Mouse (Mus musculus) kidney, postnatal 10 days (tissue): Measurements from ENCODE around the gene Tbl1xr1.

Source experiments
- DNase-seq: peaks from one replicate; pipeline ENCODE4 v3.0.0; 2021; ENCODE audit warnings: mixed read lengths

Gene Tbl1xr1

DNA sequence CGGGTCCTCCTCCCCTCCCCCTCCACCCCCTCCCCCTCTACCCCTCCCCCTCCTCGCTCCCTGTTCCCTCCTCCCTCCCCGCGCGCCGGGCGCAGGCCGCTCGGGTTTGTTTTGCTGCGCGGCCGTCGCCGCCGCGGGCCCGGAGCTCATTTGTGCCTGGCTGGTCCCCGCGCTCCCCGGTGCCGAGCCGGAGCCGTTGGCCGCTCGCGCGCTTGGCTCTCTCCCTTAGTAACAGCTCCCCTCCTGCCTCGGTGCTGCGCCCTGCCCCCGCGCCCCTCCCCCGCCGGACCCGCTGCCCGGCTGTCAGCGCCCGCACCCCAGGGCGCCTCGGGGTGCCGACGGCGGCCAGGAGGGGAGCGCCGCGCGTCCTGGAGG, at the start of gene Tbl1xr1:
Gene Tbl1xr1 (plus strand): TSS at position 92 of the 375 bp plus-strand sequence.
- peak; percentile 97 for DNase-seq

GRCm38 (mm10) chr3:22038004-22038403, 38.4 kb upstream of the Tbl1xr1 start:
- DNase-seq, result no peak

DNA sequence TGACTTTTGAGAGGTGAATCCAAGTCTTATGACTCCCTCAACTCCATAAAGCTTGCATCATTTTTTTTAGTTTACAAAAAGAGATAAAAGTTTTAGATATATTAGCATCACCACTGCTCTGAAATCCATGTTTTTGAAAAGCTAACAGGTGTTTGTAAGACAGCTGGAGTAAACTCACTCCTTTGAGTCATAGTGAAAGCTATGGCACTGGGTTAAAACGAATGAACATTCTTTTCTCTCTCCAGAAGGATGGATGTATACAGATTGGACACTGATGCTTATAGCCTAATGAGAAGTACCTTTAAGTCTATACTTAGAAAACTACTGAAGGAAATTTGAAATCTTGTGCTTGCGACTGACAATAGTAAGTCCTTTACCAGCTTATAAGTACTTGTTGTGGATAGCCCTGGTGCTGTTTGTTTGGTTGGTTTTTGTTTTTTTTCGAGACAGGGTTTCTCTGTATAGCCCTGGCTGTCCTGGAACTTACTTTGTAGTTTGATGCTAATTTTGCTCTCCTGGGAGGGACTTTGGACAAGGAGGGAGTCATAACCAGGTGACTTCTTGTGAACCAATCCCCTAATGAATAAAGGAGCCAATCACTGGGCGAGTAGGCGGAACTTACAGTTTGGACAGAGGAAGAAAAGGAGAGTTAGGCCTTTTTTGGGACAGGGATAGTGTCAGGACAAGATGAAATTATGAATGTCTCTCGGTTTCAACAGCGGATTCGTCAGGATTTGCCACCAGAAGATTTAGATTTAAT, 37.2 kb upstream of the Tbl1xr1 start:
- no peak for DNase-seq

DNA sequence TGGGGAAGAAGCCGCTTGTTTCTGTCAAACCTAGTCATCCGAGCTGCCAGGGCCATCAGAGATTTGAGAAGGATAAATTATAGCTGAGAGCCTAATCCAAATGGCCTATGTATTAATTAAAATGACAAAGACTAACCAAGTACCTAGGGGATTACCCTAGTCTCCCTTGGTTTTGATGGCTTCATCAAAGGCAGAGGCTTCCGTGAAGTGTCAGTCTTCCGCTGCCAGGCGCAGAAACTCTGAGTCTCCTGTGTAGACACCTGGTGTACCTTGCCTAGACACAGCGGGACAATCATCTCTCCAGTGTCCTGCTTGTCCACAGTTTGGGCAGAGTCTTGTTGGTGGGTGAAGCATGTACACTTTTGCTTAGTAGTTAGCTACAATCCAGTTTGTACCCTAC, 35.8 kb upstream of the Tbl1xr1 start:
- DNase-seq, result no peak

GRCm38 (mm10) chr3:22047203-22047602, 29.2 kb upstream of the Tbl1xr1 start:
- DNase-seq, result peak; percentile 15

- DNase-seq, result no peak
These were observed 19.7 kb upstream of the Tbl1xr1 start for GRCm38 (mm10) chr3:22056664-22057328.

DNA sequence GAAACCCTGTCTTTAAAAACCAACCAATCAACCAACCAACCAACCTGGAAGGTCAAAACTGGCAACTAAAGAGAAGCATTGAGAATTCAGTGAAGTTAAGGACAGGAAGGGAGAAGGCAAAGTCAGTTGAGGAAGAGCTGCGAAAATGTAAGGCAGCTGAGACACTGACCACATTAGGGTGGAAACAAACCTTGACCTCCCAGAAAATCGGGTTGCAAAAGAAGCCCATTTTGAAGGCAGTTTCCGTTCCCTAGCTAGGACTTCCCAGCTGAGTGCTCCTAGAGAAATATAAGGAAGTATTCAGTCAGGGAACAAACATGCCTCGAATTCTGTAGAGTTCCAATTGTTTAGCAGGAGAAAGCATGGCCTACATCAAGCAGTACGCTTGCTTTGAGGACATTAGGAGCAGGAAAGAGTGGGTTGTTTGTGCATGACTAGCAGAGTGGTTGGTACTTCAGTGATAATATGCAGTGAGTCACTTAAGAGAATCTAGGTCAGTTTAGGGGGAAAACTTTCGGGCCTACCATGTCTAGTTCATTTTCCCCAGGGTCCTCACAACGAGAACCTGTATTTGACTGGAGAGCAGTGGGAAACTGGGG, 18.1 kb upstream of the Tbl1xr1 start:
- no peak for DNase-seq

DNA sequence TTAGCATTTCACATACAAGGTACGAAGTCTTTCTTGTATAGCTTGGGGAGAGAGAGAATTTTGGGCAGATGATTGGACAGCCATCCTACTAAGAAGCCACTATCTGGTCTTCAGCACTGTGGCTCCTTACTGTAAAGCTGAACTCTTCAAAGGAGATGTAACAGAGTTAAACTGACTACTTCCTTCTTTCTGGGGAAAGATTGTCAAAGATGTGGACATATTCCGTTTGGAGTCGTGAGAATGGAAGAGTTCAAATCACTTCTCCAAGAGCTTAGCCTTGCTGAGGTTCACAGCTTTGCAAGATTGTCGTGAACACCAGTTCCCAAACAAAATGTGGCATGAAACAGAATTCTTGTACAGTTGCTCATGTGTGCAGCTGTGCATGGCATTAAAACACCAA, 15.3 kb upstream of the Tbl1xr1 start:
- no peak for DNase-seq

DNA sequence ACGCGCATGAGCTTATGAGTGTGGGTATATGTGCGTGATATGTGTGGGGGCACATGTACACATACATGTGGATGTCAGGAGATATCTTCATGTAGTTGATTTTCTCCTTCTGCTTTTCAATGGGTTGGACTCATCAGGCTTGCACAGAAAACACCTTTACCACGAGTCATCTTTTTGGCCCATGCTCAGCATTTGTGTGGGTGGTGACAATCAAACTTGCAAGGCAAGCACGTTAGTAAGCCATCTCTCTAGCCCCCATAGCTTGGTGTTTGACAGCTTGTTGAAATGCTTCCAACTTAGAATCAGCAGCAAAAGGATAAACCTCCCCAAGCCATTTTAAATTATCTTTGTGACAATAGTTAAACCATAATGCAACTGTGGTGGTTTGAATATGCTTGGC, 7.8 kb upstream of the Tbl1xr1 start:
- DNase-seq, result no peak

DNA sequence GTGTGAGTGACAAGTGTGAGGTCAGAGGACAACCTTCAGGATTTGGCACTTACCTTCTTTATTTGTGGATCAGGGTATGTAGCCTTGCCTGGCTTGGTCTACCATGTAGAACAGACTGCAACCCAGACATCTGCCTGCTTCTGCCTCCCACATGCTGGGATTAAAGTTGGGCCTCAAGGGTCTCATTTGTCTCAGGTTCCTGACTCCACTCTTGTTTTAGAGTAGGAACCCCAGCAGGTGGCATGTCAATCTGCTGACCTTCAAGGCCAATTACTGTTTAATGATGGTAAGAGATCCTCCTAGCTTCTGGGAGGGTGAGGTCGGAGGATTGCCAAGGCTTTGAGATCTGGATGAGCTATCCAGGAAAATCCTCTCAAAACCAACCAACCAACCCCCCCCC, 2.5 kb upstream of the Tbl1xr1 start:
- no peak for DNase-seq

- DNase-seq, result peak; percentile 49
These were observed 1.7 kb upstream of the Tbl1xr1 start for GRCm38 (mm10) chr3:22074591-22075294.

GRCm38 (mm10) chr3:22075517-22075886, 950 bp upstream of the Tbl1xr1 start:
- no peak for DNase-seq

DNA sequence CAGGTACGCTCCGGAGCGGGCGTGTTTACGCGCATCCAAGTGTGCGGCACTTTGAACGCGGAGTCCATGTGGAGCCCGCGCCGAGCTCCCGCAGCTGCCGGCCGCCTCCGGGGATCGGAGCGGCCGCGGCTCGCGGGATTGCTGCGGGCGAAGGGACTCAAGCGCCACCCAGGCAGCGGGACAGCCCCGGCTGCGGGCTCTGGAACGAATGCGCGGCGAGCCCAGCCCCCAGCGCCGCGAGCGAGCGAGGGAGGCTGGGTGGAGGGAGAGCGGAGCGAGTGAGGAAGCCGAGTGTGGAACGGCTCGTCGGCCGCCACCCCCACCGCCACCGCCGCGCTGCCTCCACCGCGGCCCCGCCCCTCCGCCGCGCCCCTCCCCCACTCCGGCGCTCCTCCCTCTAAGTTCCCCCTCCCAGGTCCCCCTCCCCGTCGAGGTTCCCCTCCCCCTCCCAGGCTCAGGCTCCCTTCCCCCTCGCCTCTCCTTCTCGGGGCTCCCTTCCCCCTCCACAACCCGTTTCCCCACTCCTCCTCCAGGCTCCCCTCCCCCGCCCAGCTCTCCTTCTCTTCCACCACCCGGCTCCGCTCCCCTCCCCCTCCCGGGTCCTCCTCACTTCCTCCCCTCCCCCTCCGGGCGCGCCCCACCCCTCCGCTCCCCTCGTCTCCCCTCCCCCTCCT, 428 bp upstream of the Tbl1xr1 start:
- DNase-seq, result peak; percentile 97

- DNase-seq, result no peak
These were observed 644 bp downstream of the Tbl1xr1 start for GRCm38 (mm10) chr3:22076936-22077656.

- DNase-seq, result peak; percentile 55
These were observed 1.4 kb downstream of the Tbl1xr1 start for GRCm38 (mm10) chr3:22077657-22078475.

- no peak for DNase-seq
These were observed 2.1 kb downstream of the Tbl1xr1 start for GRCm38 (mm10) chr3:22078529-22078928.

DNA sequence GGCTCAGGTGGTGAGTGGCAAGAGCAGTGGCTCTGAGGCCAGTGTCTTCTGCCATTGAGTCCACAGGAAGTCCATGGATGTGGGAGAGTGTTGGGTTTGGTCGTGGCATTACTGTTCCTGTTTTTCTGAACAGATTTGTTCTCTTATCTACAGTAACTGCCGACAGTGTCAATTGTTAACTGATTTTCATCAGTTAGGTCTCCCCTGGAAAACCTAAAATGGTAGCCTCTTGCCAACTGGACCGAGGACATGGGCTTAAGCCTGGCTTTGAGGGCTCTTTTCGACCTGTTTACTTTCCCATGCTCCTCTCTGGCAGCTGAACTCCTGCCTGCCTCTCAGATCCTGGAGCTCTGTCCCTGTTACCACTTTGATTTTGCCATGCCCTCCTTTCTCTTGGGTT, 5.4 kb downstream of the Tbl1xr1 start:
- no peak for DNase-seq

GRCm38 (mm10) chr3:22082823-22083222, 6.4 kb downstream of the Tbl1xr1 start:
- no peak for DNase-seq

DNA sequence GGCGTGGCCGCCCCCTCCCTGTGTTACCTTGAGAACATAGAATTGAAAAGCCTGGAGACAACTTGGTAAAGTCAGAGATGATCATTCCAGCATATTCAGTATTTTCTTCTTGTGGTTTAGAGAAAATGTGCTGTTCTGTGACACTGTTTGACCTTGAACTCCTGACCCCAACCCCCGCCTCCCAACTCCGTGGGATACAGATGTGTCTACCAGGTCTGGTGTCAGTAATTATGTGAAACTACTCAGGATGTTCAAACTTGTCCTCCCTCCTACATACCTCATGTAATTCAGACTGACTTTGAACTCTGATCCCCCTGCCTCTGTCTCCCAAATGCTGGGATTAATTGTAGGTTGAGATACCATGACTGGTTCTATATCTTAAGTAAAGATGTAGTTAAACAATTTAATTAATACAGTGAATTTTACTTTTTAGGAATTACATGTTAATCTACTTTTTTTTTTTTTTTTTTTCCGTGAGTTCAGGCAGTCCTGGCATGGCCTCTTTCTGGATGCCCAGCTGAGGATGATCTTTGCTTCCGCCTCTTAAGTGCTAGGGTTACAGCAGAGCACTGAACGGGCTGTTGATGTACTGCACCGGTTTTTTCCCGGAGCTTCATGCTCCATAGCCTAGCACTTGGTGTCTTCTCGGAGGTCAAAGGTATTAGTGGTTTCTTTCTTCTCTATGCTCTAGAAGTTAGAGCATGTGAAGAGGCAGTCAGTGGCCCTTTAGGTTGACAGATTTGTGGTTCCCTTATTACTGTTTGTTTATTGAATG, 8.0 kb downstream of the Tbl1xr1 start:
- peak; percentile 21 for DNase-seq

DNA sequence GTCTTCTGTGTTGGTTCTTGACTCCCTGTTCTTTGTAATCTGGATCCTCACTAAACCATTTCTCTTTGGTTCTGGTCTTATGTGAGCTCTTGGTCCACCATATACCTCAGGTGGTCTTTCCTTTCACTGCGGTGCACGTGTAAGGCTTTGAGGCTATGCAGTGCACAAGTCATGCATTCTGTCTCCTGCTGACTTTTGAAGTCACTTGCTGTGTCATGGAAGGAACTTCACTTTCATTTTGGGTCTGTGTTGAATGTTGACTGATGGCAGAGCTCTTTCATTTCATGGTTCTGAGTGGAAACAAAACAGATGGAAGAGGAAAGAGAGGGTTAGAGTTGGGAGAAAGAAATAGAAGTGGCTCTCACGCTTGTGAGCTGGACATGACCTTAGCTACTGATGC, 13.4 kb downstream of the Tbl1xr1 start:
- DNase-seq, result no peak
